Mouse (Mus musculus) midbrain, embryonic 11.5 days (tissue): ENCODE data around the gene Gmppa. TPM values are rescaled to one million over a fixed set of nuclear protein-coding genes. Genes with fewer than 3 reads are reported as not detected.

Experiments
- ATAC-seq: fragments of 200-750 bp; cut with Nextera tagmentation; 2 replicates; pipeline ENCODE4 v1.8.0; 2017; ENCODE audit warnings: moderate TSS enrichment, moderate library complexity; ENCODE audit not compliant: low FRiP score
- DNase-seq: peaks from one replicate; pipeline ENCODE4 v3.0.0; 2015; ENCODE audit warnings: low spot score; ENCODE audit errors: missing footprints
- H3K27ac ChIP-seq: fragments of 300-500 bp; sonication (generic); 2 replicates; pipeline ENCODE4 v1.5.1; 2014; ENCODE audit warnings: low read depth, low read length
- H3K27me3 ChIP-seq: fragments of 300-500 bp; sonication (generic); 2 replicates; pipeline ENCODE4 v1.6.1; 2014; ENCODE audit warnings: mild to moderate bottlenecking, low read length, moderate library complexity, mixed read lengths; ENCODE audit not compliant: control insufficient read depth, insufficient read depth
- H3K36me3 ChIP-seq: fragments of 300-500 bp; sonication (generic); 2 replicates; pipeline ENCODE4 v1.6.1; 2014; ENCODE audit warnings: mild to moderate bottlenecking, low read length, moderate library complexity, mixed read lengths; ENCODE audit not compliant: control insufficient read depth, insufficient read depth
- H3K4me1 ChIP-seq: fragments of 300-500 bp; sonication (generic); 2 replicates; pipeline ENCODE4 v1.6.1; 2014; ENCODE audit warnings: low read length; ENCODE audit not compliant: control insufficient read depth, insufficient read depth
- H3K4me2 ChIP-seq: fragments of 300-500 bp; sonication (generic); 2 replicates; pipeline ENCODE4 v1.6.1; 2014; ENCODE audit warnings: mild to moderate bottlenecking, moderate library complexity
- H3K4me3 ChIP-seq: fragments of 300-500 bp; sonication (generic); 2 replicates; pipeline ENCODE4 v1.5.1; 2014; ENCODE audit warnings: low read depth, low read length
- H3K9ac ChIP-seq: fragments of 300-500 bp; sonication (generic); 2 replicates; pipeline ENCODE4 v1.6.1; 2014; ENCODE audit warnings: low read length
- H3K9me3 ChIP-seq: fragments of 300-500 bp; sonication (generic); 2 replicates; pipeline ENCODE4 v1.6.1; 2016; ENCODE audit warnings: low read length; ENCODE audit not compliant: control insufficient read depth
- WGBS: fragments of 180-500 bp; shearing (Covaris S2); extraction: QIAGEN DNeasy Blood & Tissue Kit; methylation state at CpG from one replicate; pipeline ENCODE4 v1.1.7; 2014; 5-methylcytosine and 5-hydroxymethylcytosine counted together
- polyA plus RNA-seq: library from polyadenylated mRNA; unstranded; fragments of >200 nt; fragmentation: Nextera tagmentation; extraction: Ambion mirVana; gene quantifications from 2 replicates; pipeline ENCODE4 v1.2.1, GENCODE M21; 2014

Gene Gmppa
- polyA plus RNA-seq, 1 experiment from 2014 or later: 56.1 TPM

GRCm38 (mm10) chr1:75486561-75486960 is 50.8 kb downstream of the Gmppa start:
- ATAC-seq (no peak), DNase-seq (no peak)
- H3K4me3 ChIP-seq: no peak overlapping the region
- no peaks in the 10 kb centered on the region for H3K36me3 ChIP-seq
- 6% methylated on average over 24 of the region's 24 CpGs for WGBS
- H3K9me3 ChIP-seq: no peaks in the 10 kb centered on the region
- H3K4me2 ChIP-seq: peak overlapping the region; percentile 92
- H3K9ac ChIP-seq: no peak overlapping the region
- H3K27me3 ChIP-seq: peaks cover 48% of the 10 kb centered on the region
- peaks cover 13% of the 10 kb centered on the region for H3K4me1 ChIP-seq
- no peak overlapping the region for H3K27ac ChIP-seq

GRCm38 (mm10) chr1:75487040-75487404 is 51.3 kb downstream of the Gmppa start:
- H3K4me3 ChIP-seq: peak overlapping the region; percentile 48
- peak overlapping the region; percentile 47 for H3K9ac ChIP-seq
- peaks cover 45% of the 10 kb centered on the region for H3K27me3 ChIP-seq
- WGBS: under 1% methylated on average over 13 of the region's 13 CpGs
- DNase-seq (peak; percentile 92), ATAC-seq (0 out of 2 replicates have a peak, but pooled peaks have one; percentile 11)
- peaks cover 13% of the 10 kb centered on the region for H3K4me1 ChIP-seq
- H3K27ac ChIP-seq: no peak overlapping the region
- no peaks in the 10 kb centered on the region for H3K36me3 ChIP-seq
- H3K9me3 ChIP-seq: no peaks in the 10 kb centered on the region
- H3K4me2 ChIP-seq: peak overlapping the region; percentile 92

GRCm38 (mm10) chr1:75487405-75488161 is 51.9 kb downstream of the Gmppa start:
- no peaks in the 10 kb centered on the region for H3K9me3 ChIP-seq
- WGBS: under 1% methylated on average over 62 of the region's 62 CpGs
- peaks cover 13% of the 10 kb centered on the region for H3K4me1 ChIP-seq
- peak; percentile 81 for ATAC-seq
- H3K4me2 ChIP-seq: peak overlapping the region; percentile 92
- H3K9ac ChIP-seq: peak overlapping the region; percentile 47
- H3K4me3 ChIP-seq: peak overlapping the region; percentile 48
- peaks cover 42% of the 10 kb centered on the region for H3K27me3 ChIP-seq
- no peak overlapping the region for H3K27ac ChIP-seq
- no peaks in the 10 kb centered on the region for H3K36me3 ChIP-seq
- DNase-seq: peak; percentile 97

- WGBS: 82% methylated on average over 34 of the region's 34 CpGs
- ATAC-seq (no peak), DNase-seq (no peak)
- Histone ChIP-seq H3K9ac (no peak overlapping the region), H3K36me3 (no peaks in the 10 kb centered on the region), H3K4me3 (no peak overlapping the region), H3K9me3 (no peaks in the 10 kb centered on the region), H3K27me3 (peaks cover 29% of the 10 kb centered on the region), H3K27ac (no peak overlapping the region), H3K4me1 (peaks cover 13% of the 10 kb centered on the region), H3K4me2 (no peak overlapping the region)
Measured at GRCm38 (mm10) chr1:75490785-75491551, 55.2 kb downstream of the Gmppa start.

- 27% methylated on average over 24 of the region's 24 CpGs for WGBS
- Histone ChIP-seq H3K9ac (no peak overlapping the region), H3K27ac (no peak overlapping the region), H3K36me3 (no peaks in the 10 kb centered on the region), H3K27me3 (peaks cover 17% of the 10 kb centered on the region), H3K4me3 (no peak overlapping the region), H3K4me2 (no peak overlapping the region), H3K4me1 (peaks cover 5% of the 10 kb centered on the region), H3K9me3 (no peaks in the 10 kb centered on the region)
- no peak for DNase-seq
- no peak for ATAC-seq
Measured at GRCm38 (mm10) chr1:75492579-75493170, 56.9 kb downstream of the Gmppa start.

Other genes with a start within 250 kb of the Gmppa start
- 14.3 and 14.4 TPM in 2 replicates for gene Ankzf1, start 243.8 kb upstream of the Gmppa start, polyA plus RNA-seq
- gene Atg9a, start 243.7 kb upstream of the Gmppa start, polyA plus RNA-seq: 17.3 and 18.8 TPM in 2 replicates
- gene Glb1l, start 225.1 kb upstream of the Gmppa start, polyA plus RNA-seq: 18.3 and 19.4 TPM in 2 replicates
- gene Stk16, start 225.1 kb upstream of the Gmppa start, polyA plus RNA-seq: 110 and 116 TPM in 2 replicates
- gene Tuba4a, start 216.1 kb upstream of the Gmppa start, polyA plus RNA-seq: 7.9 and 9.6 TPM in 2 replicates
- gene A630095N17Rik, start 203.8 kb upstream of the Gmppa start, polyA plus RNA-seq: not detected in 2 replicates
- gene Dnajb2, start 199.5 kb upstream of the Gmppa start, polyA plus RNA-seq: 15.9 and 18.1 TPM in 2 replicates
- 4.2 and 4.4 TPM in 2 replicates for gene Ptprn, start 171.4 kb upstream of the Gmppa start, polyA plus RNA-seq
- gene Resp18, start 157.5 kb upstream of the Gmppa start, polyA plus RNA-seq: 28.5 and 34.8 TPM in 2 replicates
- 149 TPM in 2 replicates for gene Dnpep, start 117.9 kb upstream of the Gmppa start, polyA plus RNA-seq
- gene Des, start 75.6 kb upstream of the Gmppa start, polyA plus RNA-seq: 0.52 and 0.68 TPM in 2 replicates
- 13.4 and 15.2 TPM in 2 replicates for gene Speg, start 60.6 kb upstream of the Gmppa start, polyA plus RNA-seq
- gene Asic4, start 14.5 kb downstream of the Gmppa start, polyA plus RNA-seq: 4.6 and 5.9 TPM in 2 replicates
- gene Chpf, start 43.4 kb downstream of the Gmppa start, polyA plus RNA-seq: 15.2 and 20.8 TPM in 2 replicates
- 11.6 and 13.0 TPM in 2 replicates for gene Tmem198, start 43.6 kb downstream of the Gmppa start, polyA plus RNA-seq
- gene Obsl1, start 70.5 kb downstream of the Gmppa start, polyA plus RNA-seq: 31.0 and 33.2 TPM in 2 replicates
- 1.3 and 1.6 TPM in 2 replicates for gene Inha, start 71.1 kb downstream of the Gmppa start, polyA plus RNA-seq
- 12.3 and 15.7 TPM in 2 replicates for gene Stk11ip, start 85.6 kb downstream of the Gmppa start, polyA plus RNA-seq
- 6.5 and 7.2 TPM in 2 replicates for gene Slc4a3, start 110.3 kb downstream of the Gmppa start, polyA plus RNA-seq